Comparison of ENCODE assay signal across 24 mouse cellular contexts in genomic region chr6:35608336-35608735, GRCm38 (mm10).
DNase-seq lines count a peak whose midpoint lies in the region; ATAC-seq and TF ChIP-seq lines count a peak whose summit lies in the region.
"Had no signal": no experiment of that assay in that cellular context is flagged by ENCODE, and none has a peak within 500 bp of the region (broad histone marks: within the 10 kb centered on the region; RNA-seq: fewer than 3 reads in every experiment).

No protein-coding gene starts in this region.

- peak; percentile 62 for DNase-seq in 3T3-L1 (ENCODE audit: low read depth, low spot score)
- DNase-seq in NIH3T3 (ENCODE audit: low read depth) = peak; percentile 67
- DNase-seq in Patski (ENCODE audit: low read depth, low spot score) = no peak
- peak; percentile 37 for DNase-seq in fibroblast of lung, adult 2 months (ENCODE audit: low read depth)
- no peak for DNase-seq in cerebellum, adult 11-12 months
- no peak for DNase-seq in kidney, adult 18-20 months
- DNase-seq in liver, postnatal 0 days = no peak
- DNase-seq: adrenal gland, adult 2 months; adrenal gland, adult 8-10 months; adrenal gland, postnatal 10 days; adrenal gland, postnatal 14 days; adrenal gland, postnatal 25 days; adrenal gland, postnatal 36 days; B cell, adult 2 months; cerebellum, adult 11 months; cerebellum, adult 18-20 months; cerebellum, adult 2 months; cerebellum, adult 8-10 months; cerebellum, adult 9-10 months had no signal

- no peak for TF ChIP-seq CTCF in Patski (IDR thresholded peaks at IDR 0.05)
- TF ChIP-seq CTCF in liver, postnatal 0 days (IDR thresholded peaks at IDR 0.05; ENCODE audit: low read depth) = no peak

- POLR2A ChIA-PET in Patski (lab: Charles Lee) = no interaction called here

- 86% methylated on average over 2 of the region's 2 CpGs for WGBS in forebrain, embryonic 15.5 days
- WGBS in liver, postnatal 0 days (ENCODE audit: insufficient replicate concordance) = 63% methylated on average over 2 of the region's 2 CpGs

- no peak overlapping the region for H3K9ac ChIP-seq in forebrain, embryonic 15.5 days (replicated peaks)
- H3K9ac ChIP-seq in liver, postnatal 0 days (replicated peaks) = no peak overlapping the region

- peaks cover 7% of the 10 kb centered on the region for H3K27me3 ChIP-seq in Patski
- H3K27me3 ChIP-seq in forebrain, embryonic 15.5 days = no peaks in the 10 kb centered on the region
- no peaks in the 10 kb centered on the region for H3K27me3 ChIP-seq in liver, postnatal 0 days (ENCODE audit: insufficient read depth, low read length)
- H3K27me3 ChIP-seq: CH12.LX had no signal

- H3K4me1 ChIP-seq in forebrain, embryonic 15.5 days = no peaks in the 10 kb centered on the region
- no peaks in the 10 kb centered on the region for H3K4me1 ChIP-seq in liver, postnatal 0 days (ENCODE audit: insufficient read depth)

- H3K4me3 ChIP-seq in forebrain, embryonic 15.5 days = no peak overlapping the region
- no peak overlapping the region for H3K4me3 ChIP-seq in liver, postnatal 0 days (ENCODE audit: low read depth, low read length)

- CTCF ChIA-PET in Patski (lab: Charles Lee) = interaction anchor here (0.9 kb wide), 1 partner anchor 22 kb away, joined by 3 read pairs; no protein-coding TSS in a partner anchor

- no peaks in the 10 kb centered on the region for H3K36me3 ChIP-seq in forebrain, embryonic 15.5 days
- H3K36me3 ChIP-seq in liver, postnatal 0 days (replicated peaks; ENCODE audit: insufficient read depth, low read length) = no peaks in the 10 kb centered on the region
- H3K36me3 ChIP-seq: G1E had no signal

- peak; percentile 35 for ATAC-seq in Patski
- ATAC-seq in forebrain, embryonic 15.5 days (replicated peaks) = no peak
- no peak for ATAC-seq in liver, postnatal 0 days
- ATAC-seq: activated CD4-positive, CD25-positive, alpha-beta regulatory T cell, adult 4 months; CD4-positive, CD25-positive, alpha-beta regulatory T cell, adult 4 months had no signal

- TF ChIP-seq EP300 in liver, postnatal 0 days (IDR thresholded peaks at IDR 0.05; ENCODE audit: low read depth) = no peak

- no peak overlapping the region for H3K27ac ChIP-seq in forebrain, embryonic 15.5 days (replicated peaks)
- H3K27ac ChIP-seq in liver, postnatal 0 days (ENCODE audit: low read depth) = no peak overlapping the region

- H3K9me3 ChIP-seq in forebrain, embryonic 15.5 days = no peaks in the 10 kb centered on the region
- H3K9me3 ChIP-seq in liver, postnatal 0 days (ENCODE audit: low read length) = 0 out of 2 replicates have a peak, but pooled peaks cover 3% of the 10 kb centered on the region

- in situ Hi-C loops in Patski (cut with MboI; ENCODE audit: low pct_unique_long_range_greater_than_20kb) = no loop called here

- no peak overlapping the region for H3K4me2 ChIP-seq in forebrain, embryonic 15.5 days (replicated peaks)
- no peak overlapping the region for H3K4me2 ChIP-seq in liver, postnatal 0 days (ENCODE audit: low read depth, low read length)

Comparison
In these comparisons a context has a peak if more than half of its experiments do, and no peak if none do; other contexts are left out.
1. DNase-seq: peak in 3T3-L1 (single experiment), NIH3T3 (single experiment) and fibroblast of lung, adult 2 months (single experiment); none in Patski (single experiment), cerebellum, adult 11-12 months (single experiment), kidney, adult 18-20 months (single experiment) and liver, postnatal 0 days (single experiment).